In the genomic region with DNA sequence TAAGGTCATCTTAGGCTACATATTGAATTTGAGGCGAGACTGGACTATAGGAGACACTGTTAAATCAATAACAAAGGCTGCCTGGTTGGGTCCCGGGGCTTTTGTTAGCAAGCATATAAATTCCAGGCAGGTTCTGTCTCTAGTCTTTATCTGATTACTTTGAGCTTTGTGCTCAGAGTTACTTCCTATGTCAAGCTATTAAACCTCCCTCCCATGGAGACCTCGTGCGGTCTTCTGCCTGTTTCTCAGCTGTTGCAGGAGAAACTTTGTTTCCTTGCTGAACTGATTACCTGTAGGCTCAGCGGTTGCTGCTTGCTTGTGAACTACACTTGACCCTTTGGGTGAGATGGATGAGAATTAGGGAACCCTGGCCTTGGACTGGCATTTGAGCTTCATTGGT, we compare ENCODE assay signal across 28 mouse cellular contexts.
DNase-seq lines count a peak whose midpoint lies in the region; ATAC-seq and TF ChIP-seq lines count a peak whose summit lies in the region.
"Had no signal": no experiment of that assay in that cellular context is flagged by ENCODE, and none has a peak within 500 bp of the region (broad histone marks: within the 10 kb centered on the region; RNA-seq: fewer than 3 reads in every experiment).

No protein-coding gene starts in this region.

- no peak overlapping the region for H3K4me3 ChIP-seq in spleen, adult 2 months (ENCODE audit: extremely low read depth, insufficient read depth, insufficient read length)
- no peak overlapping the region for H3K4me3 ChIP-seq in hindbrain, postnatal 0 days (ENCODE audit: low read length)
- no peak overlapping the region for H3K4me3 ChIP-seq in lung, adult 2 months (replicated peaks; ENCODE audit: extremely low read depth, low read depth, low read length)
- H3K4me3 ChIP-seq: embryonic facial prominence, embryonic 13.5 days; embryonic facial prominence, embryonic 15.5 days; erythroblast, embryonic 14.5 days; forebrain, embryonic 10.5 days; forebrain, embryonic 12.5 days had no signal

- peaks cover 27% of the 10 kb centered on the region for H3K4me1 ChIP-seq in spleen, adult 2 months (ENCODE audit: control insufficient read depth, insufficient read depth, insufficient read length)
- no peaks in the 10 kb centered on the region for H3K4me1 ChIP-seq in hindbrain, postnatal 0 days (ENCODE audit: insufficient read depth, low read length)
- no peaks in the 10 kb centered on the region for H3K4me1 ChIP-seq in lung, adult 2 months (ENCODE audit: control insufficient read depth, insufficient read depth, low read length)
- H3K4me1 ChIP-seq: embryonic facial prominence, embryonic 13.5 days; embryonic facial prominence, embryonic 15.5 days; forebrain, embryonic 10.5 days; forebrain, embryonic 12.5 days had no signal

- ATAC-seq in hindbrain, postnatal 0 days, result no peak
- ATAC-seq: forebrain, embryonic 14.5 days; forebrain, embryonic 16.5 days; Patski had no signal

- H3K27me3 ChIP-seq in spleen, adult 2 months (ENCODE audit: control insufficient read depth, insufficient read depth, low read length), result no peaks in the 10 kb centered on the region
- H3K27me3 ChIP-seq in hindbrain, postnatal 0 days (ENCODE audit: insufficient read depth, low read length), result no peaks in the 10 kb centered on the region
- H3K27me3 ChIP-seq: CH12.LX; embryonic facial prominence, embryonic 13.5 days; embryonic facial prominence, embryonic 15.5 days; forebrain, embryonic 12.5 days; Patski had no signal

- DNase-seq in spleen, adult 2 months (ENCODE audit: low read depth in 1 of 2, low spot score in 2 of 2), result no peak
- no peak for DNase-seq in spleen, adult 12 weeks (ENCODE audit: low spot score)
- DNase-seq in CD4-positive helper T cell, adult 2 months (ENCODE audit: low read depth, low spot score), result peak; percentile 38
- DNase-seq in R1 (ENCODE audit: low read depth, low spot score), result peak; percentile 54
- peak; percentile 5 for DNase-seq in ZHBTc4 (ENCODE audit: low read depth, low spot score)
- DNase-seq in hindbrain, postnatal 0 days (ENCODE audit: low spot score), result no peak
- no peak for DNase-seq in lung, adult 2 months
- DNase-seq in ovary, postnatal 14 days (ENCODE audit: low spot score), result no peak
- DNase-seq: adrenal gland, adult 2 months; adrenal gland, postnatal 10 days; adrenal gland, postnatal 25 days; cerebellum, adult 11 months; cerebellum, adult 18-20 months; cerebellum, adult 8-10 months; cerebellum, adult 9-11 months; cerebellum, postnatal 14 days; cerebellum, postnatal 36 days; embryo, embryonic 11 days had no signal

- H3K4me2 ChIP-seq in hindbrain, postnatal 0 days (ENCODE audit: low read depth, low read length), result no peak overlapping the region
- H3K4me2 ChIP-seq: embryonic facial prominence, embryonic 13.5 days; embryonic facial prominence, embryonic 15.5 days; forebrain, embryonic 12.5 days had no signal

- no peak for TF ChIP-seq CTCF in spleen, adult 2 months (IDR thresholded peaks at IDR 0.05; ENCODE audit: extremely low read depth, insufficient read depth, insufficient read length, insufficient replicate concordance)
- TF ChIP-seq CTCF in hindbrain, postnatal 0 days (IDR thresholded peaks at IDR 0.05; ENCODE audit: low read depth), result no peak
- no peak for TF ChIP-seq CTCF in lung, adult 2 months (IDR thresholded peaks at IDR 0.05; ENCODE audit: insufficient read depth, low read length)

- no peak overlapping the region for H3K9ac ChIP-seq in hindbrain, postnatal 0 days (replicated peaks; ENCODE audit: low read length)
- H3K9ac ChIP-seq: embryonic facial prominence, embryonic 13.5 days; embryonic facial prominence, embryonic 15.5 days; forebrain, embryonic 12.5 days had no signal

- no peaks in the 10 kb centered on the region for H3K36me3 ChIP-seq in spleen, adult 2 months (ENCODE audit: control insufficient read depth, insufficient read depth, low read length)
- no peaks in the 10 kb centered on the region for H3K36me3 ChIP-seq in hindbrain, postnatal 0 days (ENCODE audit: insufficient read depth, low read length)
- H3K36me3 ChIP-seq: embryonic facial prominence, embryonic 13.5 days; embryonic facial prominence, embryonic 15.5 days; forebrain, embryonic 10.5 days; forebrain, embryonic 12.5 days; G1E had no signal

- H3K9me3 ChIP-seq in hindbrain, postnatal 0 days (ENCODE audit: low read length), result no peaks in the 10 kb centered on the region
- H3K9me3 ChIP-seq: embryonic facial prominence, embryonic 13.5 days; embryonic facial prominence, embryonic 15.5 days; forebrain, embryonic 10.5 days; forebrain, embryonic 12.5 days had no signal

- no peak for TF ChIP-seq POLR2A in spleen, adult 2 months (IDR thresholded peaks at IDR 0.05; ENCODE audit: low read depth, low read length)
- TF ChIP-seq POLR2A in lung, adult 2 months (IDR thresholded peaks at IDR 0.05; ENCODE audit: borderline replicate concordance, extremely low read depth, low read depth, low read length), result no peak

- peak overlapping the region; percentile 25; the same call in 1 of the 2 replicates for H3K27ac ChIP-seq in spleen, adult 2 months (ENCODE audit: insufficient read depth, low read length)
- H3K27ac ChIP-seq in hindbrain, postnatal 0 days, result no peak overlapping the region
- H3K27ac ChIP-seq: embryonic facial prominence, embryonic 13.5 days; embryonic facial prominence, embryonic 15.5 days; forebrain, embryonic 10.5 days; forebrain, embryonic 12.5 days had no signal

- WGBS in spleen, adult 2 months, result 78% methylated on average over 5 of the region's 5 CpGs
- 58% methylated on average over 5 of the region's 5 CpGs for WGBS in hindbrain, postnatal 0 days
- WGBS in lung, adult 2 months, result 73% methylated on average over 5 of the region's 5 CpGs

Comparison
In these comparisons a context has a peak if more than half of its experiments do, and no peak if none do; other contexts are left out.
1. DNase-seq: peak in CD4-positive helper T cell, adult 2 months (single experiment), R1 (single experiment) and ZHBTc4 (single experiment); none in spleen, adult 2 months (0 of 2), spleen, adult 12 weeks (single experiment), hindbrain, postnatal 0 days (single experiment), lung, adult 2 months (single experiment) and ovary, postnatal 14 days (single experiment).